Mouse (Mus musculus): ENCODE measurements at regions not wholly inside any gene's neighbourhood (a gene's known extent, or its start where the extent isn't known, plus 50 kb on each side); places are given as distances from the start of the nearest gene placed in this dataset.
A peak's percentile ranks its signal among the peaks of the same experiment; 100 is the strongest.
"Not testable (repeated sequence)": the region's sequence is repeated elsewhere in the genome, so short reads cannot be mapped to it uniquely, and the experiment has no call there.

DNA sequence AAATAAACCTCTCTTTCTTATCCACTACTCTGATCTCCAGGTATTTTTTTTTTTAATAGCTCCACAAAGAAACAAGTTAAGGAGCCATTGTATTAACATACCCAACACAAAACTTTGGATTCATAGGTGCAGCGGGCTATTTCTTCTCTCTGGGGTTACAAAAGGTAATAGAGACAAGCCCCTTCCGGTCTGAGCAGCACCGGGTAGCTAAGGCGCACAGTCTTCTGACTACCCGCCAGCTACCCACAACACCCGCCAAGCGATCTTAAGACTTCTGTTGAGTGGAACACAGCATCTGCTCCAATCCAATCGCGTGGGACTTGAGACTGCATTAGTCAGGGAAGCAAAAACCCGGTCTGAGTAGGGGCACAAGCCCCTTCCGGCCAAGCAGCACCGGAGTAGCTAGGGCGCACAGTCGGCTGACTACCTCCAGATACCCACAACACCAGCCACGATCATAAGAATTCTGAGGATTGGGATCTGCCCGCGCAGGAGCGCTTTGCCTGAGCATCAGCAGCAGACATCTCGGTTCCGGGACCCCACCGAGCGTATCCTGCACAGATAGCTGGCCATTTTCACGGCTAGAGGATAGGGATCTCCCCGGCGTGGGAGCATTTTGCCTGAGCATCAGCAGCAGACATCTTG, 2463.9 kb downstream of the Gm37988 start:
- DNase-seq, result not testable (repeated sequence)

DNA sequence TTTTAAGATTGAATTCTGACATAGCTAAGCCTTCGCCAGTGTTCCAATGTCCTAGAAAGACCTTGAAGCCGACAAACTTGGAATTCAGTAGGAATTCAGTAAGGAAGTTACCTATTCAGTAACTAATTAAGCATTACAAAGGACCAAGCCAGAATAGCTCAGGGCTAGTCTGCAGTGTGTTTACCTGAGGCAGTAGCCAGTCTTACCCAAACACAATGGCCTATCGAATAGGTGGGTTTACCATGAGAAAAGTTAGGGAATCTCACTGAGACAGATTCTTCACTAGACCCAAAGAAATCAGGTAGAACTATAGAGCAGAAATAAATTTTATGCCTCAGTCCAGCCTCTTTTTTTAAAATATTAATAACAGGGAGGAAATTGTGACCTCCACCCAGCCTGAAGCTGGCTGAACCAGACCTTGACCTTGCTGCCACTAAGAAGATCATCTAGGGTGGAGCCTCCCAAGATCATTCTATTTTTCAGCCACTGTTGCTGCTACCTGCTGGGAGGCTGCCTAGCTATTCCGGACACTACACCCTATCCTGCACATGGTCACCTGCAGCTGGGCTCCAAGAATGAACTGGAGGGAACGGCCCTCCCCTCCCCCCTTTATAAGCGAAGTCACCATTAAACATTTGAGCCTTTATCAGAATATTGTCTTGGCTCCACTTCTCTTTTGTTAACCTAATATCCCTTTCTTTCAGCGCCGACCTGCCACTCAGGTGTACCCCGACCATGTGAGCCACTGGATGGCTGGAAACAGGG, 2491.4 kb downstream of the Gm37988 start:
- not testable (repeated sequence) for DNase-seq

DNA sequence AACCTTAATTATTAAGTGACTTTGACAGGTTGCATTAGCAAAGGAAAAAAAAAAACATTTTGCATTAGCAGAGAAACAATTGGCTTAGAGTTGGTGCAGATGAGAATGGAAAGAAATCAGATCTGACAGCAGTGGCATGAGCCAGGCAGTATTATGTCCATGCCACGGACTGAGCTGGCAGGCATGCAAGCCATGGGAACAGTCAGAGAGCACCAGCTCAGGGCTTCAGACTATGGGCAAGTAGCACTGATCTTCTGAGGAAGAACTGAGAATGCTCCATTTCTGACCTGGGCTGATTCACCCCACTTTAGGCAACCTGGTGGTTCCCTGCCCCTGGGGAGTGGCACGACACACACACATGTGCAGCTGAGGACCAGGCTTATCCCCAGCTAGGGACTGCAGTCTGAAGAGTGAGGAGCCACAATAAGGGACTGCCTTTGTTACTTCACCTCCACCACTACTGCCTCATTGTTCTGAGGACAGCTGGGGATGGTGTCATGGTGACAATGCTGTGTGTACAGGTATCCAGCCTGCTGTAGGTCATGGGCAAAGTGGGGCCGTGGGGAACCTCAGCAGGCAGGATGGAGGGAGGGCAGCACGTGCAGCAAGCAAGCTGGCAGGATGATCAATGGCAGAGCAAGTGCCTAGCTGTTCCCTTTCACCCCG, 2501.4 kb downstream of the Gm37988 start:
- no peak for DNase-seq

DNA sequence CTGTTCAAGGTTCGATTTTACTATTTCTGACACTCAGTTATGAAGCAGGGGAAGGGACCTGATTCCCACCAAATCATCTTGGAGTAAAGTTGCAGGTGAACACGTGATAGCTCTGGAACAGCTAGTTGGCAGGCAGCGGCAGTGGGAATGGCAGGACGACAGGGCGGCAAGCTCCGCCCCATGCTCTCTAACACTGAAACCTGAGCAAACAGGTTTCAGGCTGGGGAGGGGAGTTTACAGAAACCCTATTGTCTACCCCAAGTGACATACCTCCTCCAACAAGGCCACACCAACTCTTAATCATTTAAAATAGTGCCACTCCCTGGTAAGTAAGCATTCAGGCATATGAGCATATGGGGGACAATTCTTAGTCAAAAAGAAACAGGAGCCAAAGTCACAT, 2504.7 kb downstream of the Gm37988 start:
- peak in 1 of 2 experiments; percentile 6 for DNase-seq

DNA sequence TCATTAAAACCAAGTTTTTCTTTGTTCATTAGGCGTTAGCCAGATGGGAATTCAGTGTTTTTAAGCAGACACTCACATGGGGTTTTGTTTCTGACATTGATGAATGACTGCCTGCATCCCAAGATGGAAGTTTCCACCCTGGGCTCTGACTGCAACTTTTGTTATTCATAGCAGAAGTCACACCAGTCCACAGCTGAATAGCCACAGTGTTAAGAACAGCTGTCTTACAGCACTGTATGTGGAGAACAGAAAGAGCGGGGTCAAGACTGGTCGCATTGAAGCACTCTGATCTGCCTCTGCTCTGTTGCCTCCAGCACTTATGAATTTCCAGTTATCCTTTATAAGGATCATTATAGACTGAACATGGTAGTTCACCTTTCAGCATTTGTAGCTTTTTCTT, 2505.8 kb downstream of the Gm37988 start:
- no peak for DNase-seq

DNA sequence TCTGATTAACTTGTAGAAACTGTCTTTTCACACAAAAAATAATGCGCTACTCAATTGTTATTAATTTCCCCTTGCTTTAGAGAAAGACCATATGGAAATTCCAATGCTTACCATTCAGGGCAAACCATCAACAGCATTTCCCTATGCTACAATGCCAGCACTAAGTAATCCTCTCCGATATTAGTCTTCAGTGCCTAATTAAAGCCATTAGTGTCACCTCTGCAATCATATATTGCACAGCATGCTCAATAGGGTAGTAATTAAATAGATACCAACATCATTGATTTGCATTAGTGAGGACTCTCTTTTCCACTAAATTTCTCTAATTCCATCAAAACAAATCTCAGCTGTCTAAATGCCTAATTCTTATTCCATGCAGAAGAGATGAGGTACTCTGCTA, 2511.2 kb downstream of the Gm37988 start:
- no peak for DNase-seq

DNA sequence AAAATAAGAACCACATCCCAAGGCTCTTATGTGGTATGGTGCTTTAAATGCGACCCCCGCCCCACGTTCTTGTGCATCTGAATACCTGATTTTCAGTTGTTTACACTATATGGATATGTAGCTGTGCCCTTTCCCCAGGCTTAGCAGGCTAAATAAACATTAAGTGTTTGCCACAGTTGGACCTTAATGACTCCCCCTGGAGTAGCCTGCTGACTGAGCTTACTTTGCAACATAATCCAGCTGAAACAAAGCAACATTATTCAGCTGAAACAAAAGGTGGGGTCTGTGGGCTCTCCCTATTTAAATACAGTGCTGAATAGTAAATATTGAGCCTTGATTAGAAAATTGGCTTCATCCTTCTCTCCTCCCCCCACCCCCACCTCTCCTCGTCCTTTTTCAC, 2511.6 kb downstream of the Gm37988 start:
- no peak for DNase-seq

Data from lung, adult 18-20 months (tissue).